Mouse (Mus musculus) Patski (cell line): ENCODE measurements at regions not wholly inside any gene's neighbourhood (a gene's known extent, or its start where the extent isn't known, plus 50 kb on each side); places are given as distances from the start of the nearest gene placed in this dataset.

Experiments
- ATAC-seq: fragments of 100-300 bp; one replicate; pipeline ENCODE4 v1.8.0; 2021
- CTCF ChIA-PET: fragments of 350-600 bp; sonication (Branson Sonifier 250); formaldehyde crosslinking; loops from one replicate; lab custom pipeline; 2022; ENCODE audit warnings: inconsistent platforms; lab: Charles Lee
- POLR2A ChIA-PET: fragments of 350-600 bp; sonication (Branson Sonifier 250); formaldehyde crosslinking; loops from one replicate; lab custom pipeline; 2022; ENCODE audit warnings: antibody characterized with exemption, inconsistent platforms; lab: Charles Lee
- DNase-seq: peaks from one replicate; pipeline ENCODE4 v3.0.0-alpha.2; 2011; ENCODE audit warnings: low read depth, low spot score
- H3K27me3 ChIP-seq: fragments of 371-371 bp; one replicate; pipeline ENCODE4 v1.5.1; 2021
- CTCF ChIP-seq: fragments of 100-300 bp; IDR thresholded peaks from one replicate; pipeline ENCODE4 v1.5.1; 2021
- in situ Hi-C: fragments of 300-500 bp; cut with MboI; formaldehyde crosslinking; loops from 3 replicates; pipeline ENCODE4 v1.11.1; 2018; ENCODE audit warnings: low pct_unique_long_range_greater_than_20kb, mixed read lengths

- no peak for TF ChIP-seq CTCF
- ChIA-PET CTCF (interaction anchor here (1.9 kb wide), 1 partner anchor 8 kb away, joined by 5 read pairs; no protein-coding TSS in a partner anchor), POLR2A (interaction anchor here (0.6 kb wide), 2 partner anchors 111 to 670 kb away, joined by 4 to 6 read pairs; no protein-coding TSS in a partner anchor)
- ATAC-seq (no peak), DNase-seq (no peak)
- in situ Hi-C loops: no loop called here
- H3K27me3 ChIP-seq: no peaks in the 10 kb centered on the region
These were observed 175.3 kb upstream of the Ubash3b start for GRCm38 (mm10) chr9:41336801-41337200.

- ATAC-seq (no peak), DNase-seq (no peak)
- ChIA-PET CTCF (no interaction called here), POLR2A (interaction anchor here (0.6 kb wide), 1 partner anchor 94 kb away, joined by 3 read pairs; no protein-coding TSS in a partner anchor)
- H3K27me3 ChIP-seq: no peaks in the 10 kb centered on the region
- TF ChIP-seq CTCF: no peak
- in situ Hi-C loops: no loop called here
These were observed 173.2 kb upstream of the Ubash3b start for GRCm38 (mm10) chr9:41334462-41335241.

DNA sequence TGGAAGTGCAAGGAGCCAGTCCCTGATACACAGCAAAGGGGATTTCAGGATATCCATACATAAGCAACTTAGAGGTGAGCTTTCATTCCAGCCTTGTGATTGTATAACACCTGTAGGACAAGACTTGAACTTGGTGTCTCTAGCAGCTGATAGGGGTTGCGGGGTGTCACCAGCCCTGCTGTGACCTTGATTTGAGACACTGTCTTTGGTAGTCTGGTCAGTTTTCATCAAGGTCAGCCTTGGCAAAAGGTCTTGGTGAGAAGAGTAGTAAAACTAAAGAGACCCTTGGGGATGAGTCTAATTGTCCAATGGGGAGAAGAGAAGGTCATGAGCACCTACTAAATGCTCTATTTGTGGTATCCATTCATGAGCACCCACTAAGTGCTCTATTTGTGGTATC, 172.0 kb upstream of the Ubash3b start:
- no peaks in the 10 kb centered on the region for H3K27me3 ChIP-seq
- DNase-seq (no peak), ATAC-seq (no peak)
- TF ChIP-seq CTCF: no peak
- POLR2A ChIA-PET: no interaction called here
- in situ Hi-C loops: no loop called here
- CTCF ChIA-PET: no interaction called here

DNA sequence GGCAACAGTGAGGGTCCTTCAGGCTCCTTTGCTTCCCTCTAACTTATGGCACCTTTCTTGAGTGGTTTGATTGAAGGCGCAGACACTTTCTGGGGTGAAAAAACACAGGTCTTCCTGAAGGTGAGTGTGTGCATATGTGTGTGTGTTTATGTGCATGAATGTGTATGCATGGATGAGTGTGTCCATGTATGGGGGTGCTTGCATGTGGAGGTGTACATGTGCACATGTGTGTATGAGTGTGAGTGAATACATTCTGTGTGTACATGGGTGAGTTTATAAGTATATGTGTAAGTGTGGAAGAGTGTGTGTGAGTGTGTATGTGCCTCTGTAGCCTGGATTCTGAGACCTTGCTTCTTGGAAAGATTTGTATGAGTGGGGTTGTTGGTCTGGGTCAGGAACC, 167.5 kb upstream of the Ubash3b start:
- CTCF ChIA-PET: interaction anchor here (1.4 kb wide), 1 partner anchor 9 kb away, joined by 3 read pairs; no protein-coding TSS in a partner anchor
- POLR2A ChIA-PET: no interaction called here
- no peak for TF ChIP-seq CTCF
- in situ Hi-C loops: loop anchor here (5.0 to 10.0 kb wide), 2 partner anchors 256 to 623 kb away; no protein-coding TSS in a partner anchor
- no peaks in the 10 kb centered on the region for H3K27me3 ChIP-seq
- DNase-seq (no peak), ATAC-seq (no peak)

DNA sequence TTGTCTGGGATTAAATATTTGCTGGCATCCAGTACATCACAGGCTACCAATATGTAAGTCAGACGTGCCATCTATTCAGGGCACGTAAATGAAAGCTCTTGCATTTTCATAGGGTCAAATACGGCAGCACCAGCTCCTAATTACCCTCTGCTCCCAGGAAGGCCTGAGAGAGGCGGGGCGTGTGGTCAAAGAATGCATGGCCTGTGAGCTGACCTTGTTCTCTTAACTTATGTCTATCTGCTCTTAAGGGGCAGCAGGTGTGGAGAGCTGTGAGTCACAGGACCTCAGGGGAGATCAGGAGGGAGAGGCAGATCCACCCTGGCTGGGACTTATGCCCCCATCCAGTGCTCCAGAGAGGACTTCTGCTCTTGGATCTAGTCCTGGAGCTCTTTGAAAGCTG, 167.0 kb upstream of the Ubash3b start:
- CTCF ChIA-PET: interaction anchor here (1.4 kb wide), 1 partner anchor 9 kb away, joined by 3 read pairs; no protein-coding TSS in a partner anchor
- in situ Hi-C loops: loop anchor here (5.0 to 10.0 kb wide), 2 partner anchors 256 to 624 kb away; no protein-coding TSS in a partner anchor
- no peak for TF ChIP-seq CTCF
- H3K27me3 ChIP-seq: no peaks in the 10 kb centered on the region
- DNase-seq (no peak), ATAC-seq (no peak)
- POLR2A ChIA-PET: interaction anchor here (0.6 kb wide), 1 partner anchor 22 kb away, joined by 4 read pairs; no protein-coding TSS in a partner anchor

DNA sequence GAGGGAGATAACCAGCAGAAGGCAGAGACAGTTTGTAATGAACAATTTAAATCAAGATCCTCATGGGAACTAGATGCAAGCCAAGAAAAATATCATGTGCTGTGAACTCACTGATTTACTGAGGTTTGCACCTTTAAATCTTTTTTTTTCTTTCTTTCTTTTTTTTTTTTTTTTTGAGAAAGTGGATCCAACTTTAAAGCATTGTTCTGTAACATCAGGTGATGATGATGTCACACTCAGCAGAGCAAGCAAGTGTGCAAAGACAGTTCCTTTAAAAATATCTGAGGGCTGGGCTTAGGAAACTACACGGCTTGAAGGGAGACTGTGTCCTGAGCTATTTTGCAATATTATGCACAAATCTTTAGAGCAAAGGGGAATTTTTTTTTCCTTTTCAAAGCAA, 166.6 kb upstream of the Ubash3b start:
- no peak for TF ChIP-seq CTCF
- ATAC-seq: no peak
- H3K27me3 ChIP-seq: no peaks in the 10 kb centered on the region
- in situ Hi-C loops: loop anchor here (5.0 to 10.0 kb wide), 2 partner anchors 257 to 624 kb away; no protein-coding TSS in a partner anchor
- CTCF ChIA-PET: interaction anchor here (1.4 kb wide), 1 partner anchor 10 kb away, joined by 3 read pairs; no protein-coding TSS in a partner anchor
- no peak for DNase-seq
- POLR2A ChIA-PET: interaction anchor here (0.6 to 0.9 kb wide), 2 partner anchors 21 to 57 kb away, joined by 4 read pairs; no protein-coding TSS in a partner anchor

DNA sequence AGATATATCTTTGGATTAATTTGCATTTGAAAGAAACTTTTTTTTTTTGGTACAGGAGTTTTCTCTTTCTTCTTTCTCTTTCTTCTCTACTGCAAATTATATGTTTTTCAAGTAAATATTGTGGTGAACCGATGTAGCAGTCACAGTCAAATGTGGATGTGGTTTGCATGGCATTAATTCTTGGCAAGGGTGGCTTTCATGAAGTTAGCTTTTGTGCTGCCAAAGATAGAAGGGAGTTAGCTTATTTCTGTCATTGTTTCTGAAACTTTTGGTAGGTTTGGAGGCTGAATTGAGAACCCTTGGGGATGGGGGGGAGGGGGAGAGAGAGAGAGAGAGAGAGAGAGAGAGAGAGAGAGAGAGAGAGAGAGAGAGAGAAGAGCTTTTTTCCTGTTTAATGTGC, 166.1 kb upstream of the Ubash3b start:
- ATAC-seq: no peak
- no peak for TF ChIP-seq CTCF
- DNase-seq: no peak
- ChIA-PET CTCF (no interaction called here), POLR2A (interaction anchor here (0.9 kb wide), 1 partner anchor 56 kb away, joined by 4 read pairs; no protein-coding TSS in a partner anchor)
- no peaks in the 10 kb centered on the region for H3K27me3 ChIP-seq
- in situ Hi-C loops: loop anchor here (5.0 to 10.0 kb wide), 2 partner anchors 257 to 625 kb away; no protein-coding TSS in a partner anchor

GRCm38 (mm10) chr9:41326772-41327560, 165.5 kb upstream of the Ubash3b start:
- ChIA-PET POLR2A (interaction anchor here (0.6 to 0.9 kb wide), 2 partner anchors 55 to 152 kb away, joined by 3 to 4 read pairs; no protein-coding TSS in a partner anchor), CTCF (no interaction called here)
- in situ Hi-C loops: loop anchor here (5.0 to 10.0 kb wide), 2 partner anchors 258 to 625 kb away; no protein-coding TSS in a partner anchor
- DNase-seq: no peak
- no peak for TF ChIP-seq CTCF
- H3K27me3 ChIP-seq: no peaks in the 10 kb centered on the region
- peak; percentile 31 for ATAC-seq

GRCm38 (mm10) chr9:41321521-41321920, 160.0 kb upstream of the Ubash3b start:
- ChIA-PET CTCF (no interaction called here), POLR2A (no interaction called here)
- no peak for TF ChIP-seq CTCF
- H3K27me3 ChIP-seq: no peaks in the 10 kb centered on the region
- in situ Hi-C loops: loop anchor here (10.0 kb wide), 1 partner anchor 263 kb away; no protein-coding TSS in a partner anchor
- DNase-seq (no peak), ATAC-seq (no peak)

GRCm38 (mm10) chr9:41319066-41319465, 157.6 kb upstream of the Ubash3b start:
- DNase-seq (no peak), ATAC-seq (no peak)
- ChIA-PET CTCF (no interaction called here), POLR2A (no interaction called here)
- in situ Hi-C loops: no loop called here
- TF ChIP-seq CTCF: no peak
- no peaks in the 10 kb centered on the region for H3K27me3 ChIP-seq
